Mouse (Mus musculus) c-Kit-negative CD71-positive TER-119-positive erythroid progenitor cells, embryonic 14.5 days (primary cell): ENCODE measurements around the gene Nek7.
A peak's percentile ranks its signal among the peaks of the same experiment; 100 is the strongest.

Experiments
- DNase-seq: peaks from one replicate; pipeline ENCODE4 v3.0.0-alpha.2; 2013; ENCODE audit warnings: low read depth, low spot score

Nek7 gene

DNA sequence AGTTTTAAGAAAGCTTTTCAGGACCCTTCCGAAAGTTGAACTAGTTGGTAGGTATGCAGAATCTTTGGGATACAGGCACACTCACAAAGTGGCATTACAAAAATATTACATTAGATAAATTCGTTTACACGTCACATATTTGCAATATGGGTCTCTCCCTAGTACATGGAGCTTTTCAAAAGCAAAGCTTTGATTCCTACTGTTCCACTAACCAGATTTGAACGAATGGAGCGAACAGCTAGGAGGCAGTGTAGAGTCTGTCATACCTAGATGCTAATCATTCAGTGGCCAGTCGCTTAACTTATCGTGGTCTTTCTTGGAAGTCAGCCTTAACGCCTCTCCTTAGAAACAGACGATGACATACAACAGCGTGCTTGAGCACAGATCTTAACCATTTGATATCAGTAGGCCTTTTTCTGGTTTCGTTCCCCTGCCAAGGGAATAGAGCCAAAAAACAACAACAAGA, at the start of gene Nek7:
Gene Nek7 (minus strand): TSS at position 146 of the 466 bp plus-strand sequence.
- peak; percentile 48 for DNase-seq

DNA sequence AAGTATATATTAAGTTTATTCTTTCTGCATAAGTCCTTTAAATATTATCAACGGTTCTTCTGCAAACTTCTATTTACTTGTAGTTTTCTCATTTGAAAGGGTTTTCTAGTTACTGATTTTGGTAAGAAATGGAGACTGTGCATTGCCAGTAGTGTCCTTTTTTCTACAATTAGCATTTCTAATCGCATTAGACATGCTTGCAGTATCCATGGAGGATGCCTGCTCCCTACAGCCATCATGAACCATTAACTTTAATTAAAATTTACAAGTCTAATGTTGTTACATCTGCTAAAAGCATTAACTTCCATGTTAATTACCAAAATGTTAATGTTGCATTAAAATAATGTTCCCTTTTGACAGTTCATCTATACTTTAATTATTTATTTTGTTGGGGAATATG, 42.4 kb upstream of the Nek7 start:
- DNase-seq: no peak

DNA sequence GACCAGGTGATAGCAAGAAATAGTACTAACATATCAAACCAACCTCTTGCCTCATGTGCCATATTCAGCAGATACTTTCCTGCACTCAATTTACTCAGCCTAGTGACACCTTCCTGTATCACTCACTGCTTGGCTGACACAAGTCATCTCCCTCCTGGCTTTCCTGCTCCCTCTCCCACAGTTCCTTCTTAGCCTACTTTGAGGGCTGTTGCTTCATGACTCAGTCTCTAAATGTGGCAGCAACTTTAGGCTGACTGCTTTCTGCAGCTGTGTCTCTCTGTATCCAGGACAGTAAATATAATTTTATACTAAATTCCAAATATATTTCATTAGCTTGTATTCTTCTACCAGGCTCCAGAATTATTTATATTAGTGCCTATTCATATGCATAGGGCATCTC, 34.3 kb upstream of the Nek7 start:
- DNase-seq: no peak

DNA sequence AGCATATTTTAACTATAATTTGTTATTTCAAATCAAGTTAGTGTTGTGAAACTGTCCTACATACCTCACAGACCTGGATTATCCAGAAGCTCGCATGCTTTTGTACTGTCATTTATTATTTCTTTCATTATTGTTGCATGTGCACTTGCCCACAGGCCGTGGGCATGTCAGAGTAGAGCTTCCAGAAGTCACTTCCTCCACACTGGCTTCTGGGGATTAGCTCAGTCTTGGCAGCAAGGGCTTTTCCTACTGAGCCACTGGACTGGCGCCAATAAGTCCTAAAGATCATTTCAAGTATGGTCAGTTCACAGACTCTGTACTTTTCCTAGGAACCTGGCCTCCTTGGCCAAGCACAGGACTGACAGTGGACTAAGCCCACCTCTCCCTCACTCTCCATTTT, 25.1 kb upstream of the Nek7 start:
- DNase-seq: no peak

GRCm38 (mm10) chr1:138643306-138643830, 23.4 kb upstream of the Nek7 start:
- no peak for DNase-seq

GRCm38 (mm10) chr1:138640934-138641461, 21.1 kb upstream of the Nek7 start:
- no peak for DNase-seq

DNA sequence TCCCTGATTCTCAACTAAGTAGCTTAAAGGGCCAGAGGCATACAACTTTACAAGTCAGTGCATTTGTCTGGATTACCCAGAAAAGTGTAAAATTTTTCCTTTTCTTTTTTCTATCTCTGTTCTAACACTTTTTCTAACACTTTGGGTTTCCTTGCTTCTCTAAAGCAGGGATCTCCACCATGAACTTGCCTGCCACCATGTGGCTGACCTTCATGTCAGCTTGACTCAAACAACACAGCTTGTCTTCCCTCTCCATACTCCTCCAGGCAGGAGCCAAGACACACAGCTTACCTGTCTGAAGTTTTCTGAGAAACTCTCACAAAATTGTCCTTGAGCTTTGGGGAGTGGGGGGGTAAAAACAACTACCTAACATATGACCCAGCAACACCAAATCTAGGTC, 17.9 kb upstream of the Nek7 start:
- no peak for DNase-seq

DNA sequence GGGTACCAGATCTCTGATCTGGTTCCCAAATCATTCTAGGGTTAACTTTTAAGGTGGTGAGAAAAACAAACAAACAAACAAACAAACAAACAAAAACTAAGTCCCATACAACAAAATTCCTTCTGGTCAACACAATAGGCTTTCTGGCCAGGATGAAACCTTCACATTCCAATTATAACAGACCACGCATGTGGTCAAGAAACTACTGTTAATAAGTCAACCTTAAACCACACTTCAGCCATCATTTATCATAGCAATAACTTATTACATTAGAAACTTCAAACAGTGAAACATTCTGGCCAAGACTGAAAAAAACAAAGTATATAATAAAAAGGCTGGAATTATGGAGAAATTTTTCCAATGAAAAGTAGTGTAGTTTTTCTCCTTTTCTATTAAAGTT, 14.6 kb upstream of the Nek7 start:
- DNase-seq: no peak

- DNase-seq: no peak
Observed at GRCm38 (mm10) chr1:138628919-138629318, 9.0 kb upstream of the Nek7 start.

DNA sequence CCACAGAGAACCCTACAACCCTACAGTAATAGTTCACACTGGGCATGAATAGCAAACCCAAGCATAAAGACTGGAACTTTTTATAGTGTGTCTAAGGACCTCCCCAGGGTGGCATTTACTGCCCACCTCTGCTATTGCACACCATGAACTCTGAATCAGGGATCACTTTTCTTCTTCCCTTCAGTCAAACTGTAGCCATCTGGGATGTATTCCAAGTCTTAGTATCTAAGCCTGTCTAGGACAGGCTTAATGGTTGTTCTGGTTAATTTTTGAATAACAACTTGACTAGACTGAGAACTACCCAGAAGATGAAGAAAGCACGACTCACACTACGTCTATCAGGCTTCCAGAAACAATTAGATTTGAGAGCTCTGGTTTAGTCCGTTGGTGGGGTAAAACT, 8.5 kb upstream of the Nek7 start:
- DNase-seq: no peak

DNA sequence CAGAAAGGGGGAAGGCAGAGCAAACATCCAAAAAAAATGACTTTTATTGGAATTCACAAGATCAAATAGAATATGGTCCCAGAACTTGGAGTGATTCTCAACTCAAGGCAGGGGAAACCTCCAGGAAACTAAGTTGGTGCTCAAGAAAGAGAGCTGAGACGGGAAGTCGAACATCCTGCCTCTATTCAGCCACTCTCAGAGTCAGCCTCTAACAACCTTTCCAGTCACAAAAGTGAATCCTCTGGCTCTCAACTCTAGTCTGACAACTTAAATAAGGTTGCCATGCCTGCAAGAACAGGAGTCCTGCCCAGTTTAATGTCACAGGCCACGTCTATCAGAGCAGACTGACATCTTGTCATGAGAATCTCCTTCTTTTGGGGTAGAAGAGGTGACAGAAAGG, 7.9 kb upstream of the Nek7 start:
- DNase-seq: no peak

- DNase-seq: no peak
Observed at GRCm38 (mm10) chr1:138626288-138626687, 6.3 kb upstream of the Nek7 start.

GRCm38 (mm10) chr1:138623870-138624269, 3.9 kb upstream of the Nek7 start:
- no peak for DNase-seq

- DNase-seq: no peak
Observed at GRCm38 (mm10) chr1:138622831-138623230, 2.9 kb upstream of the Nek7 start.

- DNase-seq: no peak
Observed at GRCm38 (mm10) chr1:138622431-138622830, 2.5 kb upstream of the Nek7 start.

DNA sequence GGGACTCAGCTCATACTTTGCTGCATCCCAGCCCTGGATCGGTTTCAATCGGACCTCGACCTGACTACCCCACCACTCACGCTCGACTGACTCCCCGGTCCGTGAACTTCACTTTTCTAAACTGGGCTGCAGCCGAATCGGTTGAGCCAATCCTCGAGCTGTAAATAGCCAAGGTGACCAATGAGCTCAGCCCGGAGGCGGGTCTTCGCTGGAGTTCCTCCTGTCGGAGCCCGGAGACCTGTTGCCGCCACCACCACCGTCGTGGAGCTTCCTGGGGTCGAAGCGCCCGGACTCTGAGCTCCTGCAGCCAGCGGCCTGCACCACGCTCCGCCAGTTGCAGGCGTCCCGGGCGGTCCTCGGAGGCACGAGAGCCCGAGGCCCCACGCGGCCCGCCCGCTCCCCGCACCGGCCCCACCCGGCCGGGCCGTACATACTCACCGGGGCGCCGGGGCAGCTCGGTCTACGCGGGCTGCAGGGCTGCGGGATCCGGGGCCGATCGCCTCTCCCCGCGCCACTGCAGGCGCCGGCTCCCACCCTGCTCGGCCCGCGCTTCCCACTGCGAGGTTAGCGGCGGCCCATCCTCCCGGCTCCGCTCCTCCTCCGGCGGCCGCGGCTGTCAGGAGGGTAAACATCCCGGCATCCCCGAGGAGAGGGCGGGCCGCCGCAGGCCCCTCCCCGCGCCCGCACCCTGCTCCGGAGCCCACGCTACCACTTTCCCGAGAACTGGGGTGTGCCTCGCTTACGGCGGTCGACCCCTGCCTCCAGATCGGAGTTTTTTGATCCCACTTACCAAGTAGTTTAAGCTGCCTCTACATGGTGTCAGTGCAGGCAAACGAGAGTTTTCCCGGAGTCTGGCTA, 598 bp downstream of the Nek7 start:
- peak; percentile 88 for DNase-seq

DNA sequence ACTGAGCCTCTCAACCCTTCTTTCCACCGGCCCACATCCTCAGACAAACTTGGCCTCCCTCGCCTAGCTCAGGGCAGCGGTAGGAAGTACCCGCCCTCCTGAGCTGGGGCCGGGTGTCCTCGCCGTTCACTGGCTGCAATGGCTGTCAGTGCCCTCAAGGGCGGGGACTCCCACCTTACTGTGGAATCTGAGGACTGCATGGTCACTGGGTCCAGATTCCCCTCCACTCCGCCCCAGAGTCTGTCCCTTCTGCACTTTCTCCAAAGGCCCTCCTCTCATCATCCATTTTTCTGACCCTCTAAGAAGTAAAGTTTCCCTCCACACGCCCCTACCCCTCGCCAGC, 2.0 kb downstream of the Nek7 start:
- DNase-seq: peak; percentile 69

DNA sequence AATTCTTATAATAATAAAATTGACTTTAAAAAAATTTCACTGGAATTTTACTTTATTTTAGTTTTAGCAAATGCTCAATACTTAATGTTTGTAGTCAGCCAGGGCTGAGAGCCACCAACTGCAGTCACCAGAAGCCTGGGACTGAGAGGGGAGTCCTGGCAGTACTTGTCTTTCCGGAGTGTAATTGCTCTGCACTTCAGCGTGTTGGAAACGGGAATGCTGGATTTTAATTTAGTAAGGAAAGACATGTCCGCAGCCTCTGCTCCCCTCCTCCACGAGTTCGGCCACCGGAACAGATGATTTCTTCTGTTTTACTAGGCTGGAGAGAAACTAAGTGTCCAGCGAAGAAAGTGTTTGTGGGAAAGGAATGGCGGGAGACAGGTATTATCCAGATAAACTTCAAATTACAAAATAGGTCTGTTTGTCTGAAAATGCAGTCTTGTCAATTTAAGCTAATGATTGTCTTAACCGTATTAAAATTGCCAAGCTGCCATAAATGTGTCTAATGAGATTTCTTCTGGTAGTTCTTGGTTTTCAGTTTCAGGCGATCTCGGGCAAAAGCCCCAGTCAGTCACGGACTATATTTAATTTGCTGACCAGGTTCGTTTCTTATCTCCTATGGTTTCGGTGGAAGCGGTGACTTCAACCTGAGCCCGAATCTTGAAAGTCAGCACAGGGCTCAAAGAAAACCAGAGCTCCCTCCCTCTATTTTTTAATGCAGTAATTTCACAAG, 2.5 kb downstream of the Nek7 start:
- peak; percentile 11 for DNase-seq

GRCm38 (mm10) chr1:138615388-138615787, 4.6 kb downstream of the Nek7 start:
- no peak for DNase-seq

DNA sequence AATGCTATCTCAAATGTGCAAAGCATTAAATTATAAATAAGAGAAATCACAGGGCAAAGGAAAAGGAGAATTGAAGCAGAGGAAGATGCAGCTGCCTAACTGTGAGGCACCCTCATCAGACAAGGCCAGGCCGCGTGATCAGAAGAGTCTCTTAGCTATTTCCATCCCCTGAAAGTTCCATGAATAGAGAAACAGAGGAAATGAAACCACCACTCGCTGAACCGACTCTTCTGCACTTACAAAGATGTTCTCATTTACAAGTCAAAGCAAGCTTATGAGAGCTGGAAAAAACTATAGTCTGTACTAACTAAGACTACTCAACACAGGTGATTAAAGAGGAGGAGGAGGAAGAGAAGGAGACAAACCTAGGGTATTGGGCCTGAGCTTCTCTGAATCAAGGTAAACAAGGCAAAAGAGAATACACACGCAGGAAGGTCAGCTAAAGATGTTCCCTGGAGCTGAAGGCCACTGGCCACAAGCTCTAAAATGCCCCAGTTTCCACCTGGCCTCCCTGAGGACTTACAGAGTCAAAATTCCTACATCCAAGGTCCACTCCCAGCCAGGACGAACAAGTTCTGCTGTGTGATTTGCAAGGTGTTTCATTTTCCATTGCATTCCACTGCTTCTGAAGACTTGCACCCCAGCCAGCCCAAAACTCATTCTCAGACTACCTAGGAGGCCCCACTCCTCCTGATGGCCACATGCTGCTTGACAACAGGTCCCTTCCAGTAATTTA, 5.2 kb downstream of the Nek7 start:
- no peak for DNase-seq

DNA sequence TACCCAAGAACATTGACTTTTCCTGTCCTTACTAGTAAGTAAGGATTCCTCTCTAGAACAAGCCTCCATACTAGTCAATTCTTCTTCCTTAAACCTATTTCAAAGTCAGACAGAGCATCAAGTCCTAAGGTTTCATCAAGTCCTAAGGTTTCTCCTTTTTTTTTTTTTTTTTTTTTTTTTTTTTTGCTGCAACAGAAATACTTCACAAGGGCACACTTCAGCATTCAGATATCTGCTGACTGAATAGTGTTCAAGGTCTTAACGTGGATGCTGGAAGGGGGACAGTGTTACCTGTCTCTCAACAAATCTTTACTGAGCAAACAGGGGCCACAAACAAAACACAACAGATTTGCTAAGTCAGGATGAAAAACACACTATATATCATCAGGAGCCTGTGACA, 7.8 kb downstream of the Nek7 start:
- DNase-seq: no peak

DNA sequence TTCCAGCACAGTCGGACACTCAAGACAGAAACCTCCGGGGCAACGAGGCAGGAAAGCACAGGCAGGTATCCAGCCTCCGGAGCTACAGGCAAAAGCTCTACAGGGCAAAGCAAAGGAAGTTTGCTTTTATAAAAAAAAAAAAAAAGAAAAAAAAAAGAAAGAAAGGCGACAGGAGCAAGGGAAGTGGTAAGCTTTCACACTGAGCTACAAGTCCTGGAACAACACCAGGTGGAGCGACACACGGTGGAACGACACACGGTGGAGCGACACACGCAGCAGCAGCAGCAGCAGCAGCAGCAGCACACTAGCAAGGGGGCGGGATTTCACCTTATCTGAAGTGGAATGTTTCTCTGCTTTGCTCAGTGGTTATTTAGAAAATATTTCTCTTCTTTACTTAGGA, 10.8 kb downstream of the Nek7 start:
- no peak for DNase-seq
